Mouse (Mus musculus): ENCODE results near the gene Fibcd1. TPM values are rescaled to one million over a fixed set of nuclear protein-coding genes. Genes with fewer than 3 reads are reported as not detected.

The Fibcd1 gene
- polyA plus RNA-seq, 1 experiment, result 0.91 TPM

- Histone ChIP-seq H3K27ac (ENCODE audit: insufficient read depth, low read depth, low read length) (no peak overlapping the region), H3K36me3 (ENCODE audit: control insufficient read depth, insufficient read depth, low read length) (peaks cover 53% of the 10 kb centered on the region), H3K4me3 (ENCODE audit: low read depth, low read length) (no peak overlapping the region), H3K4me1 (ENCODE audit: control insufficient read depth, insufficient read depth, insufficient read length, low read length) (no peaks in the 10 kb centered on the region; the same call in 1 of the 2 replicates), H3K27me3 (ENCODE audit: control insufficient read depth, insufficient read depth, low read length) (no peaks in the 10 kb centered on the region)
- WGBS, result 72% methylated on average over 14 of the region's 14 CpGs
- no peak for TF ChIP-seq POLR2A (IDR thresholded peaks at IDR 0.05; ENCODE audit: low read depth, low read length)
- no peak for TF ChIP-seq CTCF (IDR thresholded peaks at IDR 0.05; ENCODE audit: extremely low read depth, insufficient read length, insufficient replicate concordance, low read depth, low read length)
These were observed 42.3 kb downstream of the Fibcd1 start for GRCm38 (mm10) chr2:31803480-31803879.

GRCm38 (mm10) chr2:31802811-31803210, 43.0 kb downstream of the Fibcd1 start:
- Histone ChIP-seq H3K27ac (ENCODE audit: insufficient read depth, low read depth, low read length) (no peak overlapping the region), H3K36me3 (ENCODE audit: control insufficient read depth, insufficient read depth, low read length) (peaks cover 59% of the 10 kb centered on the region), H3K4me1 (ENCODE audit: control insufficient read depth, insufficient read depth, insufficient read length, low read length) (no peaks in the 10 kb centered on the region), H3K4me3 (ENCODE audit: low read depth, low read length) (no peak overlapping the region), H3K27me3 (ENCODE audit: control insufficient read depth, insufficient read depth, low read length) (no peaks in the 10 kb centered on the region)
- 81% methylated on average over 8 of the region's 8 CpGs for WGBS
- TF ChIP-seq CTCF (IDR thresholded peaks at IDR 0.05; ENCODE audit: extremely low read depth, insufficient read length, insufficient replicate concordance, low read depth, low read length), result no peak
- no peak for TF ChIP-seq POLR2A (IDR thresholded peaks at IDR 0.05; ENCODE audit: low read depth, low read length)

DNA sequence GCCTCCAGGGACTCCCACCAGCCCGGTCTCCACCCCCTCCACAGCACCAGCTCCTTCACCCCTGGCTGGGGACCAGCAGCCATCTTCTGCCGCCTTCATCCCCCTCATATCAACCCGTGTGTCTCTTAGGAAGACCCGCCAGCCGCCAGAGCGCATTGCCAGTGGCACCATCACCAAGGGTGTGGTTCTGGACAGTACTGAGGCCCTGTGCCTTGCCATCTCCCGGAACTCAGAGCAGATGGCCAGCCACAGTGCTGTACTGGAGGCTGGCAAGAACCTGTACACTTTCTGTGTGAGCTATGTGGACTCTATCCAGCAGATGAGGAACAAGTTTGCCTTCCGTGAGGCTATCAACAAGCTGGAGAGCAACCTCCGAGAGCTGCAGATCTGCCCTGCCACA, 44.4 kb downstream of the Fibcd1 start:
- H3K27me3 ChIP-seq (ENCODE audit: control insufficient read depth, insufficient read depth, low read length), result no peaks in the 10 kb centered on the region
- H3K27ac ChIP-seq (ENCODE audit: insufficient read depth, low read depth, low read length), result no peak overlapping the region
- no peak overlapping the region for H3K4me3 ChIP-seq (ENCODE audit: low read depth, low read length)
- WGBS, result 79% methylated on average over 9 of the region's 9 CpGs
- no peaks in the 10 kb centered on the region for H3K4me1 ChIP-seq (ENCODE audit: control insufficient read depth, insufficient read depth, insufficient read length, low read length)
- TF ChIP-seq CTCF (IDR thresholded peaks at IDR 0.05; ENCODE audit: extremely low read depth, insufficient read length, insufficient replicate concordance, low read depth, low read length), result no peak
- no peak for TF ChIP-seq POLR2A (IDR thresholded peaks at IDR 0.05; ENCODE audit: low read depth, low read length)
- peaks cover 73% of the 10 kb centered on the region for H3K36me3 ChIP-seq (ENCODE audit: control insufficient read depth, insufficient read depth, low read length)

GRCm38 (mm10) chr2:31796943-31797342, 48.9 kb downstream of the Fibcd1 start:
- WGBS, result 89% methylated on average over 3 of the region's 3 CpGs
- H3K36me3 ChIP-seq (ENCODE audit: control insufficient read depth, insufficient read depth, low read length), result peaks cover 90% of the 10 kb centered on the region

GRCm38 (mm10) chr2:31792611-31793010, 53.2 kb downstream of the Fibcd1 start:
- no peaks in the 10 kb centered on the region for H3K27me3 ChIP-seq (ENCODE audit: control insufficient read depth, insufficient read depth, low read length)
- TF ChIP-seq CTCF (IDR thresholded peaks at IDR 0.05; ENCODE audit: extremely low read depth, insufficient read length, insufficient replicate concordance, low read depth, low read length) (no peak; the same call in 1 of the 2 replicates), POLR2A (IDR thresholded peaks at IDR 0.05; ENCODE audit: low read depth, low read length) (no peak)
- no peak overlapping the region for H3K27ac ChIP-seq (ENCODE audit: insufficient read depth, low read depth, low read length)
- H3K36me3 ChIP-seq (ENCODE audit: control insufficient read depth, insufficient read depth, low read length), result peaks cover 76% of the 10 kb centered on the region
- no peak overlapping the region for H3K4me3 ChIP-seq (ENCODE audit: low read depth, low read length)
- WGBS, result 72% methylated on average over 6 of the region's 6 CpGs
- no peaks in the 10 kb centered on the region for H3K4me1 ChIP-seq (ENCODE audit: control insufficient read depth, insufficient read depth, insufficient read length, low read length)

More at GRCm38 (mm10) chr2:31796943-31797342, 48.9 kb downstream of the Fibcd1 start:
- Histone ChIP-seq H3K4me1 (ENCODE audit: control insufficient read depth, insufficient read depth, insufficient read length, low read length) (no peaks in the 10 kb centered on the region), H3K27ac (ENCODE audit: insufficient read depth, low read depth, low read length) (no peak overlapping the region), H3K4me3 (ENCODE audit: low read depth, low read length) (no peak overlapping the region), H3K27me3 (ENCODE audit: control insufficient read depth, insufficient read depth, low read length) (no peaks in the 10 kb centered on the region)
- TF ChIP-seq POLR2A (IDR thresholded peaks at IDR 0.05; ENCODE audit: low read depth, low read length), result no peak
- TF ChIP-seq CTCF (IDR thresholded peaks at IDR 0.05; ENCODE audit: extremely low read depth, insufficient read length, insufficient replicate concordance, low read depth, low read length), result no peak

DNA sequence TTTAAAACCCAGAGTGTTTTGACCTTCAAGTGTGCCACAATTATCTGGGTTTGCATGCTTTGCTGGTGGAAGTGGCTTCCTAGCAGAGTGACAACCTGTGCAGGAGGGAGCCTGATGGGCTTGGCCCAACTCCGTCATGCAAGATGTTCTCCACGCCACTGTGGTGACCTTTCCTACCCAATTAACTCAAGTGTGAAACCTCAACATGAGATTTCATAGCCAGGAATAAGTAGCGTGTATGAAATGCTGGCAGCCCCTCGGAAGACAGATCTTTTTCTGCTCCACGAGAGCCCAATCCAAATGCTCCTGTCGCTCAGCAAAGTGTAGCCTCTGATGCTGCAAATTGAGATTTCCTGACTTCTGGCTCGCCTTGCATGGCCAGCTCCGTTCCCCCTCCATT, 54.5 kb downstream of the Fibcd1 start:
- Histone ChIP-seq H3K36me3 (ENCODE audit: control insufficient read depth, insufficient read depth, low read length) (peaks cover 70% of the 10 kb centered on the region), H3K4me1 (ENCODE audit: control insufficient read depth, insufficient read depth, insufficient read length, low read length) (no peaks in the 10 kb centered on the region)
- TF ChIP-seq POLR2A (IDR thresholded peaks at IDR 0.05; ENCODE audit: low read depth, low read length), result no peak
- TF ChIP-seq CTCF (IDR thresholded peaks at IDR 0.05; ENCODE audit: extremely low read depth, insufficient read length, insufficient replicate concordance, low read depth, low read length), result no peak

DNA sequence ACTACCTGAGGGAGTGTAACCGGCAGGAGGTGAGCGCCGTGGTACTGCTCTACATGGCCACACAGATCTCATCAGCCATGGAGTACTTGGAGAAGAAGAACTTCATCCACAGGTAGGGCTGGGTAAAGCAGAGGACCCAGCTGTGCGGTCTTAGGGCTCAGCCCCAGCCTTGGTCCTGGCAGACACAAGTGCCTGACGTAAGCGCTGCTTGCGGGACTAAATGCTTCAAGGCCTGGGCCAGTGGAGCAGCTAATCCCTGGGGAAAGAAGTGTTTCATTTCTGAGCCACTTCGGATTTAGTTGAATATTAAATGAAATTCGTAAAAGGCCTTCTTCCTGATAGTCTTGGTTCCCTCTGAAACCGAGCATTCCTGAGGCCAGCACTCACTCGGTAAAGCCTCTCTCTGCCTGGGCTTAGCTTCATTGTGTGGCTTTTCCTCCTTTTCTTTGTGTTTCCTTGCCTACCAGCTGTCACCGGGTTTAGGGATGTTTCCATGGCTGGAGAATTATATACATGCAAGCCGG, 55.0 kb downstream of the Fibcd1 start:
- H3K27ac ChIP-seq (ENCODE audit: insufficient read depth, low read depth, low read length), result no peak overlapping the region
- no peaks in the 10 kb centered on the region for H3K4me1 ChIP-seq (ENCODE audit: control insufficient read depth, insufficient read depth, insufficient read length, low read length)
- no peak overlapping the region for H3K4me3 ChIP-seq (ENCODE audit: low read depth, low read length)
- WGBS, result 89% methylated on average over 13 of the region's 13 CpGs
- no peak for TF ChIP-seq CTCF (IDR thresholded peaks at IDR 0.05; ENCODE audit: extremely low read depth, insufficient read length, insufficient replicate concordance, low read depth, low read length)
- no peak for TF ChIP-seq POLR2A (IDR thresholded peaks at IDR 0.05; ENCODE audit: low read depth, low read length)
- no peaks in the 10 kb centered on the region for H3K27me3 ChIP-seq (ENCODE audit: control insufficient read depth, insufficient read depth, low read length)
- peaks cover 70% of the 10 kb centered on the region for H3K36me3 ChIP-seq (ENCODE audit: control insufficient read depth, insufficient read depth, low read length)

More for the DNA sequence above, 54.5 kb downstream of the Fibcd1 start:
- 94% methylated on average over 8 of the region's 8 CpGs for WGBS
- Histone ChIP-seq H3K27ac (ENCODE audit: insufficient read depth, low read depth, low read length) (no peak overlapping the region), H3K4me3 (ENCODE audit: low read depth, low read length) (no peak overlapping the region), H3K27me3 (ENCODE audit: control insufficient read depth, insufficient read depth, low read length) (no peaks in the 10 kb centered on the region)

All from small intestine, adult 2 months (tissue).